Mouse (Mus musculus) retina, adult 2 months (tissue): Measurements from ENCODE around the gene Jam3.

Experiments used
- DNase-seq: peaks from one replicate; pipeline ENCODE4 v3.0.0-alpha.2; 2012; ENCODE audit warnings: low read depth, low spot score

Gene Jam3

DNA sequence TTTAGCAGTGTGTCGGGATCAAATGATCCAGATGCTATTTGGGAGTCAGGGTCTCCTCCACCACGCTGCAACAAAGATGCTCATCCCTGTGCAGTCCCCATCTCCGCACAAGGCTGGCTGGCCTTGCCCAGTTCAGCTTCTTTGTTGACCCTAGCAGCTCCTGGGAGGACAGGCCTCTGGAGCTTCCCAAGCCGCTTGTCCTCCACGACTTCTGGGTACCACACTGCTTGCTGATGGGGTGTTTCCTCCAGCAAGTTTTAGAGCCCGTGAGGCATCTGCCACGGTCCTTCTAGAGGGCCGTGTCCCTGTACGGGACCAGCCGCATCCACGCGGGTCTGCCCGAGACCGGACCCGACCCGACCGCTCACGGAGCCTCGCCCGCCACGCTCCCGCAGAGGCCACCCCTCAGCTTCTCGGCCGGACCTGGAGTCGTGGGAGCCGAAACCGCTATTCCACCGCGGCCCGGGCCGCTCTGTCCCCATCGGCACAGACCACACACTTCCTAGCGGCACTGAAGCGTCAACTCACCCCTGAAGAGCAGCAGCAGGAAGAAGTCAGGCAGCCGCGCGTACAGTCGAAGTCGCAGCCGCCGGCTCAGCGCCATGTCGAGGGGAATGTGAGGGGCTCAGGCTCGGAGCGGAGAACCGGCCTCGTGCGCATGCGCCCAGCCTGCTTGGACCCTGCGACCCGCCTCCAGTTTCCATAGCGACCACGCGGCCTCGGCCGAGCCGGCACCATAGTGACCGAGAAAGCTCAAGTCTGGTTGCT, at the start of gene Jam3:
Gene Jam3, minus strand, starts transcription at position 659 of the 768 bp plus-strand sequence.
- peak; percentile 54 for DNase-seq

DNA sequence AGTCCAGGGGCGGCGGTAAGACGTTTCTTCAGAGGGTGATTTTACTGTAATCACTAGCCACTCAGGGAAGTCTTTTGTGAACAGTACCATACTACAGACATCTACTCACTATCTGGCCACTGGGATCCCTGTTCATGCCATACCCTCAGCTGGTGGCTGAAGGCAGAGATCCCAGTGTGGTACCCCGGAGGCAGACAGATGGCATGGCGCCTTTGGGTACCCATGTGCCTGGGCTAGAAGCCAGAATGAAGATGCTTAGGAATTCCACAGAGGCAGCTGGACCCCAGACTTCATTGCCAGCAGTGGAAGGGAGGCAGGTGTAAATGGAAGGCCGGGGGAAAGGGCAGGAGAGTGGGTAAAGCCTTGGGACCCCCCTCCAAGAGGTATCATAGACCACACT, 49.0 kb upstream of the Jam3 start:
- no peak for DNase-seq

DNA sequence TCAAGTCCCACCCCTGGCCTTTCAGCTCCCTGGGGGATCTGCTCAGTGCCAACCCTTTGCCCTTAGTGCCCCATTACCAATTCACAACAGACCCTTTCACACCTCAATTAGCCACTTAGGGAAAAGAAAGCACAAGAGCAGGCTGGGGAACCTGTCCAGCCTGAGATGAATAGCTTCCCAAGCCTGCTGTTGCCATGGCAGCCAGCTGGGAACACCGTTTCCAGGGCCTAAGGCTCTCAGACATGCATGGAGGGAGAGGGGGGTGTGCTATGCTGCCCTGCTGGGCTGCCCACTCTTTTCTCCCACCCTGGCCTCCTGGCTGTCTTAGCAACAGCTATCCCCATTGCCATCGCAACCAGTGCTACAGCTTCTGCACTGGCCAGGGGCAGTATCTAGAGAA, 47.9 kb upstream of the Jam3 start:
- DNase-seq, result no peak

DNA sequence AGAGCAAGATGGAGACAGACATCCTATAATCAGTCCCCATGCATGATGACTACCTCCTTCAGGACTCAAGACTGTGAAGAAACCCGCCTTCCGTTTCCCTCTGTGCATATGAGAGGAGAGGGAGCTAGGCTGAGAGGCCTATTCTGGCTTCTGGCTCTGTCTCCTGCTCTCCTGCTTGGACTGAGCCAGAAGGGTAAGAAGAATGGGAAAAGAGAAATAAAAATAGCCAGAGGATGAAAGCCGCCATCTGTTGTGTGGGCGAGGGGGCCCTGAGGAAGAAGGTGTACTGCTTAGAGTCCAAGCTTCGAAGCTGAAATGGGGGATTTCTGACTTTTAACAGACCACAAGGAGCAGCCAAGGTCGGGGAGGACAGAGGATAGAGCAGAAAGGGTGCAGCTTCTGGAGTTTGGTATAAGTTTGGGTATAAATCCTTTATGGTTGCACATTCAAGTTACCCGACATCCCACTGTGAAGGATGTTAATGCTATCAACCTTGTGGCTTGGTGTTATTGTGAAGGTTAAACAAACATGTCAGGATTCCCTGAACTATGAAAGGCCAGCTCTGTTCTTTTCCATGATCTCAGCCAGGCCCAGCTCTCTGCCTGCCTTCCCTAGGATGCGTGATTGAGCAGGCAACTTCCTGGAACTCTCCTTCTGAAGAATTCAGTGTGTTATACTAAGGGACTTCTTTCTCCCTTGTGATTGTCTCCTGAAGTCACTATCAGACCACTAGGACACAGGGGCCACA, 46.4 kb upstream of the Jam3 start:
- no peak for DNase-seq

DNA sequence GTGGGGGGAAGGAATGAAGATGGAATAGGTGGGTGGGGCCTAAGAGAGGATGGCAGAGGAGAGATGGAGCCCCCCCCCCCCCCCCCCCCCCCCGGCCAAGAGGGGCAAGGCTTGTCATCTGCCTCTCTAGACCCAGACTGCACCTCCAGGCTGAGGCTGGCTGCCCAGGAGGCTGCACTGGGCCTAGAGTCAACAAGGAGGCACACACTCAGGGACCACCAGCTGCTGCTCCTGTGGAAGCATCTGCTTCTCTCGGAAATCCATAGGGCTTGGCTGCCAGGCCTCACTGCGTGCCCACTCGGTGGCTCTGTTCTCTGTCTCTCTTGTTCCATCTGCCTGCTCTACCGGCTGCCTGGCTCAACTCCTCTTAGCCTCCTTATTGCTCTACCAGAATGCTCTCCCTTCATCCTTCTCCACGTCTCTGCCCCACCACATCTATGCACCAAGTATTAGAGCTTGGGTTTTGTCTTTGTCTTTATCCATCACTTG, 38.4 kb upstream of the Jam3 start:
- no peak for DNase-seq

DNA sequence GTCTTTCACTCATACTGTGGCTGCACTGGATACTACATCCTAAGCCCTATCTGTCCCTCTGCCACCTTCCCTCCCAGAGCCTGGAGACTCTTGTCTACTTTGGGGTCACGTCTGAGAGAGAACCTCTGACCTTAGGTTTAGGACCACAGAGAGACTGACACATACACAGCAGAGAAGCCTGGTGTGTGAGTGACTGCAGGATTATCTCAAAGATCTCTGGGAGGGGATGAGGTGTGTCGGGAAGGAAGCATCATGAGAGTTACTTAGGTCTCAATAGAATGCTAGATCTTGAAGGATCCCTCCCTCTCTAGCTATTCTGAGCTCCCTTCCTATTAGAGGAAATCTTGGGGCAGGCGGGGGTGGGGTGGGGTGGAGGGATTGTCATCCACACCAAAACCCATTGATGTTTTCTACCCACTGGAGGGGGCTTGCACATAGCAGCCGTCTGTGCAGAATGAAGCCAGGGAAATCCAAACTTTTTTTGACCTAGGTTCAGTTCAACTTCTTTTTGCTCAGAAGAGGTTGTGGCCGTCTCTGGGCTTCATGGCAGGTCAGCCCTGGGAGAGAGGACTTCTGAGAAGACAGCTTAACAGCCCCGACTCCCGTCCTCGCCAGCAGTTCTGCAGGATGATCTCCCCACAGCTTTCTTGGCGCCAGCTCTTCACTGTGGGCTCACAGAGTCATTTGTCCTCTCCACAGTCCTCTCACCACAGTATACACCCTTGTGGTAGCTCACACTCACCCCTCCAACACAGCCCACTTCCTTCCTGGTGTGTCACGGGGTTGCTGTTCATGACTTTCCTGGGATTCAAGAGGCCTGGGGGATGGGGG, 37.8 kb upstream of the Jam3 start:
- no peak for DNase-seq

DNA sequence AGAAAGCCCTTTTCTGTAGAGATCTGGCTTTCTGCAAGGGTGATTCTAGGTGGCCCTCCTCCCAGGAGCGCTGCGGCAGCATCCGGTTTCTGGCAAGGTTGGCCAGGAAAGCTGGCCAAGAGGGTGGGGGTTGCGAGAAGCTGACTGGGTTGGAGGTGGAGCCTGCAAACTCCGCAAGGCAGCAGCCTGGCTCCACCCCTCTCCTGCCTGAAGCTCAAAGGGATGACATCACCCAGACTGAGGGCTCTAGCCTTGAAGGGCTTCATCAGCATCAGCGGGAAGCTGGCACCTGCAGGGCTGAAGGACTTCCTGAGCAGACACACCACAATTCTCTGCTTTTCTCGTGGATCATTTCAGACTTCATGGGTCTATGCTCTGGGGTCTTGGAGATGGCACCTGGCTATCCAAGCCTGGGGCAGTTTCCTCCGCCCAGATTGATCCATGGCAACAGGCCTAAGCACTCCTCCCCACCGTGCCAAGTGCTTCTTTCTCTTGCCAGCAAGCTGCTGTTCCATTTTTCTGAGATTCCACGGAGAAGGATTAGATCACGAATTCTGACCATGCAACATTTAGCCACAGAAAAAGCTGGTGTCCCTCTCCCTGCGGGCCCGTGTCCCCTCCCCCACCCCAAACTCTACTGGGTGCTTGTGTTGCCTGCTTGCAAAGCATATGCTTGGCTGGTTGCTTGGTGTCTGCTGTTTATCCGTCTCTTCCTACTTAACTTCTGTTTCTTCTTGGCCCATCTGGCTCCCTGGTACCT, 37.0 kb upstream of the Jam3 start:
- no peak for DNase-seq

DNA sequence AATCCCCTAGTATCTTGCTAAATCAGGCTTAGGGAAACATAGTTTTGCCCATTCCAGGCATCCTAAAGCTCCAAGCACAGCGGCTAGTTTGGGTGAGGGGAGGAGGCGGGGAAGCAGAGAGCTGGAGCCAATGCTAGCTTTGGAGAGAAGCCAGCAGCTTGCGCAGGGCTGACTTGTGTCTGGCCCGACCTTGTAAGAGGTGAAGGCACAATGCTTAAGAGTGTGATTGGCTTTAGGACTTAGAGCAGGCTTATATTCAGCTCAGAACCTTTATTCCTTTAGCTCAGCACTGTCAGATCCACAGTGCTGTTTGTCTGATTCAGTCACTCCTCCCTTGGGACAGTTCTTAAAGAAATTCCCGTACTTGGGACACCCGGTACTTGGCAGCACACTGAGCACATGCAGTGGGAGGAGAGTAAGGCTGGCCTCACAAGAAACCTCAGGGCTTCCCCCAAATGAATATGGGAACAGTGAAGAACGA, 36.3 kb upstream of the Jam3 start:
- DNase-seq, result no peak

DNA sequence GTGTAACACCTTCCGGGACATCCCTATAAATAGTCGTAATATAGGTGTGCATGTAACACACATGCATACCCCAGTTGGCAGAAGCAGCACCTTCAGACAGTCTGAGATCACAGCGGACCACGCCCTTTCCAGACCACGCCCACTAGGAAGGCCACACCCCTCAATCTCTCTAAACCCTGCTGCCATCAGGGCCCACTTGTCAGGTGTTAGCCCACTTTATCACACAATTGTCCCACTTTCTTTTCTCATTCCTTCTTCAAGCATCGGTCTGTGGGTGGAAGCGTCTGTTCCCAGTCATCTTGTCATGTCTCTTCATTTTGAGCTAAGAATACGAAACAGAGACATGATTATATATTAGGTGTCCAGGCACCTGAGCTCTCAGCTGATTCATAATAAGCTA, 35.2 kb upstream of the Jam3 start:
- no peak for DNase-seq

DNA sequence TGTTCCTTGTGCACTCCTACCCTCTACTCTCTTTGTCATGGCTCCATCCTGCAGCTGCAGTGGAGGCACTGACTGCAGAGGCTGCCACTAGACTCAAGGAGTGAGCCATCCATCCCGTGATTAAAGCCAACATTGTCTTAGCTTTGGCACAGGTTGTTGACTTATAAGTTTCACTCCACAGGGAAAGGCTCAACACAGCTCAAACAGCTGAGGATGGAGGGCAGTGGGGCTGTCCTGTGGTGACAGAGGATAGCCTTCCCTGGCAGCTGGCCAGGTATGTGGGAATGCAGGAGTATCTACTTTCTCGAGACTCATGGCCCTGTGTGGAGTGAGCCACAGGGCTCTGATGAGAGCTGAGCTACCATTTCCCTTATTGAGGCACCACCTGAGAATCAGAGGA, 34.1 kb upstream of the Jam3 start:
- no peak for DNase-seq

DNA sequence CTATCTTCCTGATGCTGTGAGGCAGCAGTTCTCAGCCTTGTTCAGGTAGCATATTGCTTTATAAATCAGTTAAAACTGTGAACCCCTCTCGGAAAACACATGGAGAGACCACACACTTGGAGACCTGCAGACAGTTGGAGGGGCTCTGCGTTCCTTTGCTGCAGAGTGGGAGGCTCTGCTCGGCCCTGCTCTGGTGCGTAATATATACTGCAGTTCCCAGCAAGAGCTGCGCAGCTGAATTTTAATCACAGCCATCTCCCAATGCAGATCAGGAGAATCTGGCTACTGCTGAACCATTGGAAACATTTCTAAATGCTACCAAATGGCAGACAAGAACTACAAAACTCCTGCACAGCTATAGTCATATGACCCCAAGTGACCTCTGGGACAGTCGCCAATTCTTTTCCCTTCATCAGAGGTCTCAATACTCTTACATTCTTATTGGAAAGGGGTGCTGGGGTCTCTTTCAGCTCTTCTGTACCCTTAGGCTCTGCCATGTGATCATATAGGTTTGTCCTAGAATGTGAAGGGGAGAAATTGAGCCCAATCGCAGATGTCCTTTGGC, 33.5 kb upstream of the Jam3 start:
- no peak for DNase-seq

DNA sequence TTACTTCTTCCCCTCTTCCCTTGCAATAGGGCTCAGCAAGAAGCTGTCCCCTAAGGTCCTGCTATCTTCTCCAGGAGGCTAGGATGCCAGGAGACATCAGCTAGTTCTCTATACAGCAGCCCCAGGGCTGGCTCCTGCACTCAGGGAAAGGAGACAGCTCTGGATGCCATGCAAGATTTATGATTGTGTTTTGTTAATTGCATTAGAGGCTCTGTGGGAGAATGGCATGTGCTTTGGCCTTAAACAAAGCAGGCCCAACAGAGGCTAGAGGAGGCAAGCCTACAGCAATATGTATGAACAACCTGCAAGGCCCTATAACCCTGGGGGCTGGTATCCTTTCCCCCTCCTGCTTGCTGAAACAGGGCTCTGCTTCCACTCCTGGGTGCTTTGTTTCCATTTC, 30.6 kb upstream of the Jam3 start:
- no peak for DNase-seq

DNA sequence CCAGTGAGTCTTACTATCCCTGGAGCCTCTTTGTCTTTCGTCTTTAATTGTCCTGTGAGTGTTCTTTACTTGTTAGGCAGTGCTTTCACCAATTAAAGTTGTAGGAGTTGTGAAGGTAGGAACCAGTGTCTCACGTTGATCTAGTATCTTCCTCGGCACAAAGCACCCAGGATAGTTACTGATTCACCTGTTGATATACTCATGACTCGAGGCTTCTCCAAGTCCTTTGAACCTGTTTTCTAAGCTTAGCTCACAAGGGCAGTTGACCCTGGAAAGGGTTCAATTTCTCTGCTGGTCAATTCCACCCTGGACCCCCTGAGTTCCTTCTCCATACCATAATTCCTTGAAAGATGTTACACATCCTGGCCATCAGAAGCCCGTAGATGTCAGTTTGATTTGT, 26.9 kb upstream of the Jam3 start:
- DNase-seq, result no peak

DNA sequence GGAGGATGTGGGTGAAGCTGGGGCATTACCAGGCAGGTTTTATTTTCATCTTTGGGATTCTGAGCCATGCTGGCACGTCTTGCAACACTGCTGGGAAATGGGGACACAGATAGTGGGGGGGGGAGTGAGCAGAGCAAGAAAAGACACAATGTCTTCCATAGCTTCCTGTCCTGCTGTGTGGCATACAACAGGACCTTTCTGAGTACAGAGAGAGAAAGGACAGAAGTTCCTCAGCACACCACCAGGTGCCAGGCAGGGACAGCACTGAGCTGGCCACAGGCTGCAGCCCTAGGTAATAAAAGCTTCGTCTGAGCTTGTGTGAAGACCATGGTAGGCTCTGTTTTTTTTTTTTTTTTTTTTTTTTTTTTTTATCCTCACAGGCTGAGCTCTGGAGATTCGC, 25.3 kb upstream of the Jam3 start:
- no peak for DNase-seq

DNA sequence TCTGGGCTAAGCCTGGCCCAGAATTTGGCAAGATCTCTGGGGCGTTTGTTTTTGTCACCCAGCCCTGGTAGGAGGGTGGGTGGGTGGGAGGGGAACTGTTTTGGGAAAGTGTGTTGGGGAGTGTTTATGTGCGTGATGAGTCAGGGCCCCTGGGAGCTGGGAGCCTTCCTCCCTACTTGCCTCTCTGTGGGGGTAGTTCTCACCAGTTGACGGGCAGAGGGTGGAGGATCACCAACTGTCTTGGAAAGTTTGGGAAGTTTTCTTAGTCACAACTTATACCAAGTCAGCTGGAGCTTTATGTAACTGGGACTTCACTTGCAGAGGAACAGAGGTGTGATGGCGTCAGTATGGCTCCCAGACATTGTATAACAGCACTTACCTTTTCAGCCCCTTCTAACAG, 23.7 kb upstream of the Jam3 start:
- DNase-seq, result no peak

DNA sequence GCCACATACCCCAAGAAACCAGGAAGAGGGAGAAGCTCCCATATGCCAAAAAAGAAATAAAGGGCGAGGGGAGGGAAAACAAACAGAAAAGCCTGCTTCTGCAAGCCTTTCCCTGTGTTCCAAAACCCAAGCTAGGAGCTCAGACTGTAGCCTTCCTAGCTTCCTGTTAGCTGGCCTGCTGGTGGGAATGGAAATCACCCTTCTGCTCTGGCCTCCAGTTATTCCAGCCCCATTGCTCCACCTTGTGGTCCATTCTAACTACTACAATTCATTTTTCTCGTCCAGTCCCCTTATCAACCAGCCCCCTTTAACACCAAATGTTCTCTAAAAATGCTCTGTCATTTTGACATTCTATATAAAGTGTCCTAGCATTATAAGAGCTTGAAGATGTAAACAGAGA, 20.9 kb upstream of the Jam3 start:
- DNase-seq, result no peak

DNA sequence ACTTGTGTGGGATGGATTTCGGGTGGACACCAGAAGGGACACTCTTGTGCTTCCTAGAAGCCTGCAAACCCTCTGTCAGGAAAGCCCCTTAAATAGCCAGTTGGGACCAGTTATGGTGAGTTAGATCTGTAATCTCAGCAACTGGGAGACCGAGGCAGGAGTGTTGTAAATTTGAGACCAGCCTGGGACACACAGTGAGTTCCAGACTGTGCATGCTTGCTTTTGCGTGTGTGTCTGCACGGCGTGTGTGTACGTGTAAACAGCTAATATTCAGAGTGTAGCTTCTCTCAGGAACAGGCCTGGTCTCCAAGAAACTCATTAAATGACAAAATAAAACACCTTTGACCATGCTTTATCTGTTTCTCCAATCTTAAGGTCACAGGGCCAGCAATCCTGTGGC, 20.5 kb upstream of the Jam3 start:
- no peak for DNase-seq

DNA sequence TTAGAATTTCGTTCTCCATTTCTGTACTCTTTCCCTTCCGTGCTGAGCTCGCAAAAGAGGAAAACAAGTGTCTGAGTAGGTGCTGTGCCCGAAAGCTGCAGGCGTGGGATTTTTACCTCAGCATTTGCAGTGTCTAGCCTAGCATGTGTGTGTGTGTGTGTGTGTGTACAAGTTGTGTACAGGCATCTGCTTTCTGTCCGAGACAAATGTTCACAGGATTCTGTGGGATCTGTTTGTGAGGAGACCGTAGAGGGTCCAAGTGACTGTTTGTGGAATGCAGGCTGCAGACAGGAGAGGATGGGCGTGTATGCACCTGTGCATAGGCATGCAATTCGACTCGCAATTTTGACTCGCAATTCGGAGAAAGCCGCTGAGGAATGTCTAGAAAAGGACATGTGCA, 20.0 kb upstream of the Jam3 start:
- no peak for DNase-seq

DNA sequence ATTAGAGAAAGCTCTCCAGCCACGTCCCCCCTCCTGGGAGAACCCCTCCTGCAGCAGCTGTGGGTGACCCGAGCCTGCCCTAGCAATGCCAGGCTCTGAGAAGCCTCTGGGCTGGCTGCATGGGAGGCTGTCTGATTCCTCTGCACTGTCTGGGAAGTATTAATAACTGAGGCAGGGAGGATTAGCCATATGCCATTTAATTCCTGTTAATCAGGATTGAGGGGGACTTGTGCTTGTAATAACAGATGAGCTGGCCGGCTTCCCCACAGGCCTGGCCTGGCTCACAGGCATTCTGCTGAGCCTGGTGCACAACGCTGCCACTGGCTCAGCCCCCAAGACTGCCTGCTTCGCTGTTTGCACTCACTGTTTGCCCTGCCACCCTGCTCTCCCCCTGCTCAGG, 18.9 kb upstream of the Jam3 start:
- no peak for DNase-seq

DNA sequence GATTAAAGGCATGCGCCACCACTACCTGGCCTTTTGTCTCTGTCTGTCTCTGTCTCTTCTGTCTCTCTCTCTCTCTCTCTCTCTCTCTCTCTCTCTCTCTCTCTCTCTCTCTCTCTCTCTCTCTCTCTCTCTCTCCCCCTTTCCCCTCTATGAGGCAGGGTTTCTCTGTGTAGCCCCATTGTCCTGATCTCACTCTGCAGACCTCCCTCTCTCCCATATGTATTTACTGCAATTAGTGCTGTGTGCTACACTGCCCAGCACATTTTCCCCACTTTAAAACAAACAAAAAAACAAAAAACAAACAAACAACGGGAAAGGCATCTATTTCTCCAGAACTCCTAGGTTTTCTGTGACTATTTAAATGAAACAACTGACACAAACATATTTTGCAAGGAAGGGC, 18.4 kb upstream of the Jam3 start:
- no peak for DNase-seq

DNA sequence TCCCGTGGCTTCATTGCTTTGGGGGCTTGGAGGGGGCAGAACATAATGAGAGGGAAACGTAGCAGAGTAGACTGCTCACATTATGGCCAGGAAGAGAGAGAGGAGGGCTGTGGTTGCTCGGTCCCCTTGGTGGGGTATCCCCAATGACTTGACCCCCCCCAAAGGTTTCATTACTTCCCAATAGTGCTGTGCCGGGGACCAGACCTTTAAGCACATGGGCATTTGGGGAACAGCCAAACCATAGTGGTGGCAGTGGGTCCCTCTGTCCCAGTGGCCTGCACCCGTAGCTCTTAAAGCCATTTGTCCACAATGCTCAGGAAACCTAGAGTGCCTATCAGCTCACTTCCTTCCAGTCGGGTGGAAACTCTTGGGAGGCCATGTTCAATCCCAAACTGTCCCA, 17.6 kb upstream of the Jam3 start:
- DNase-seq, result no peak
